Mouse (Mus musculus) liver, embryonic 11.5 days (tissue): Measurements from ENCODE around the gene Nfil3. TPM values are rescaled to one million over a fixed set of nuclear protein-coding genes. Genes with fewer than 3 reads are reported as not detected.
A peak's percentile ranks its signal among the peaks of the same experiment; 100 is the strongest.

ENCODE experiments used
- ATAC-seq: fragments of 200-750 bp; cut with Nextera tagmentation; replicated peaks from 2 replicates; pipeline ENCODE4 v1.8.0; 2017; ENCODE audit warnings: moderate number of reproducible peaks, mild to moderate bottlenecking, moderate TSS enrichment, moderate library complexity; ENCODE audit not compliant: low FRiP score
- DNase-seq: peaks from one replicate; pipeline ENCODE4 v3.0.0-alpha.2; 2017; ENCODE audit warnings: low spot score
- H3K27ac ChIP-seq: fragments of 300-500 bp; sonication (generic); 2 replicates; pipeline ENCODE4 v1.5.1; 2014; ENCODE audit warnings: mild to moderate bottlenecking, low read depth, low read length, control low read depth
- H3K27me3 ChIP-seq: fragments of 300-500 bp; sonication (generic); replicated peaks from 2 replicates; pipeline ENCODE4 v1.6.1; 2014; ENCODE audit warnings: low read length, mixed read lengths; ENCODE audit not compliant: control insufficient read depth, insufficient read depth
- H3K36me3 ChIP-seq: fragments of 300-500 bp; sonication (generic); 2 replicates; pipeline ENCODE4 v1.6.1; 2014; ENCODE audit warnings: mild to moderate bottlenecking, low read length, moderate library complexity, mixed read lengths; ENCODE audit not compliant: control insufficient read depth, insufficient read depth
- H3K4me1 ChIP-seq: fragments of 300-500 bp; sonication (generic); replicated peaks from 2 replicates; pipeline ENCODE4 v1.6.1; 2014; ENCODE audit warnings: low read length, mixed read lengths; ENCODE audit not compliant: control insufficient read depth, insufficient read depth
- H3K4me2 ChIP-seq: fragments of 300-500 bp; sonication (generic); 2 replicates; pipeline ENCODE4 v1.6.1; 2014; ENCODE audit warnings: mild to moderate bottlenecking, control low read depth, moderate library complexity
- H3K4me3 ChIP-seq: fragments of 300-500 bp; sonication (generic); 2 replicates; pipeline ENCODE4 v1.5.1; 2014; ENCODE audit warnings: low read depth, low read length, control low read depth
- H3K9ac ChIP-seq: fragments of 300-500 bp; sonication (generic); 2 replicates; pipeline ENCODE4 v1.6.1; 2014; ENCODE audit warnings: low read depth, low read length, control low read depth
- H3K9me3 ChIP-seq: fragments of 300-500 bp; sonication (generic); 2 replicates; pipeline ENCODE4 v1.6.1; 2016; ENCODE audit warnings: low read length, inconsistent platforms, mixed read lengths; ENCODE audit not compliant: control insufficient read depth
- WGBS: fragments of 180-500 bp; shearing (Covaris S2); extraction: QIAGEN DNeasy Blood & Tissue Kit; methylation state at CpG from one replicate; pipeline ENCODE4 v1.1.7; 2014; 5-methylcytosine and 5-hydroxymethylcytosine counted together
- polyA plus RNA-seq: library from polyadenylated mRNA; unstranded; fragments of >200 nt; fragmentation: Nextera tagmentation; extraction: Ambion mirVana; gene quantifications from 2 replicates; pipeline ENCODE4 v1.2.1, GENCODE M21; 2014

The Nfil3 gene
- polyA plus RNA-seq, 1 experiment from 2014 or later = 9.8 TPM

- Histone ChIP-seq H3K4me1 (peaks cover 3% of the 10 kb centered on the region; the same call in 1 of the 2 replicates), H3K9ac (no peak overlapping the region), H3K4me2 (0 out of 2 replicates have a peak overlapping the region, but pooled peaks have one; percentile 9), H3K36me3 (no peaks in the 10 kb centered on the region), H3K27me3 (no peaks in the 10 kb centered on the region), H3K4me3 (no peak overlapping the region), H3K9me3 (no peaks in the 10 kb centered on the region), H3K27ac (no peak overlapping the region)
- no peak for DNase-seq
- no peak for ATAC-seq
- whole genome bisulfite sequencing = 49% methylated on average over 16 of the region's 16 CpGs
Observed at GRCm38 (mm10) chr13:52989005-52989404, 8.1 kb upstream of the Nfil3 start.

- H3K9ac ChIP-seq = no peak overlapping the region
- ATAC-seq = no peak
- 88% methylated on average over 1 of the region's 1 CpGs for WGBS
Observed at GRCm38 (mm10) chr13:52987880-52988279, 7.0 kb upstream of the Nfil3 start.

GRCm38 (mm10) chr13:52986215-52986780 lies 5.4 kb upstream of the Nfil3 start:
- Histone ChIP-seq H3K4me2 (no peak overlapping the region), H3K9ac (no peak overlapping the region), H3K27me3 (peaks cover 10% of the 10 kb centered on the region), H3K9me3 (no peaks in the 10 kb centered on the region), H3K36me3 (no peaks in the 10 kb centered on the region), H3K27ac (no peak overlapping the region), H3K4me1 (peaks cover 12% of the 10 kb centered on the region), H3K4me3 (no peak overlapping the region)
- 57% methylated on average over 10 of the region's 10 CpGs for WGBS
- ATAC-seq = no peak
- no peak for DNase-seq

More at GRCm38 (mm10) chr13:52987880-52988279, 7.0 kb upstream of the Nfil3 start:
- Histone ChIP-seq H3K27me3 (no peaks in the 10 kb centered on the region), H3K27ac (no peak overlapping the region), H3K4me3 (no peak overlapping the region), H3K4me1 (peaks cover 3% of the 10 kb centered on the region; the same call in 1 of the 2 replicates), H3K36me3 (no peaks in the 10 kb centered on the region), H3K4me2 (no peak overlapping the region), H3K9me3 (no peaks in the 10 kb centered on the region)
- no peak for DNase-seq

- no peak overlapping the region for H3K27ac ChIP-seq
- H3K9me3 ChIP-seq = no peaks in the 10 kb centered on the region
- no peak overlapping the region for H3K4me3 ChIP-seq
- H3K4me1 ChIP-seq = peaks cover 12% of the 10 kb centered on the region
- H3K9ac ChIP-seq = no peak overlapping the region
- no peaks in the 10 kb centered on the region for H3K36me3 ChIP-seq
- peaks cover 15% of the 10 kb centered on the region for H3K27me3 ChIP-seq
- no peak for ATAC-seq
- 72% methylated on average over 12 of the region's 12 CpGs for WGBS
- no peak for DNase-seq
- H3K4me2 ChIP-seq = no peak overlapping the region
Observed at GRCm38 (mm10) chr13:52985508-52986214, 4.8 kb upstream of the Nfil3 start.

- Histone ChIP-seq H3K4me3 (peak overlapping the region; percentile 80), H3K4me2 (peak overlapping the region; percentile 92), H3K9ac (no peak overlapping the region), H3K4me1 (peaks cover 23% of the 10 kb centered on the region), H3K27ac (no peak overlapping the region), H3K27me3 (peaks cover 43% of the 10 kb centered on the region), H3K36me3 (no peaks in the 10 kb centered on the region), H3K9me3 (no peaks in the 10 kb centered on the region)
- ATAC-seq = no peak
- WGBS = under 1% methylated on average over 12 of the region's 12 CpGs
- DNase-seq = peak; percentile 89
Observed at GRCm38 (mm10) chr13:52982703-52983102, 1.8 kb upstream of the Nfil3 start.

GRCm38 (mm10) chr13:52981441-52982281 lies 788 bp upstream of the Nfil3 start:
- H3K9ac ChIP-seq = peak overlapping the region; percentile 52
- H3K4me1 ChIP-seq = peaks cover 26% of the 10 kb centered on the region
- no peaks in the 10 kb centered on the region for H3K9me3 ChIP-seq
- DNase-seq (peak; percentile 65), ATAC-seq (peak; percentile 17; the same call in 1 of the 2 replicates)
- peak overlapping the region; percentile 80 for H3K4me3 ChIP-seq
- WGBS = 2% methylated on average over 51 of the region's 51 CpGs
- H3K27ac ChIP-seq = peak overlapping the region; percentile 45
- H3K4me2 ChIP-seq = peak overlapping the region; percentile 92
- H3K36me3 ChIP-seq = no peaks in the 10 kb centered on the region
- peaks cover 52% of the 10 kb centered on the region for H3K27me3 ChIP-seq

GRCm38 (mm10) chr13:52980211-52980950 lies 492 bp downstream of the Nfil3 start:
- WGBS = under 1% methylated on average over 74 of the region's 77 CpGs
- Histone ChIP-seq H3K36me3 (no peaks in the 10 kb centered on the region), H3K4me3 (peak overlapping the region; percentile 80), H3K9ac (peak overlapping the region; percentile 66), H3K4me2 (peak overlapping the region; percentile 92), H3K9me3 (no peaks in the 10 kb centered on the region), H3K27me3 (peaks cover 52% of the 10 kb centered on the region), H3K27ac (peak overlapping the region; percentile 70), H3K4me1 (peaks cover 31% of the 10 kb centered on the region)
- DNase-seq = peak; percentile 80
- ATAC-seq = peak; percentile 63
